Mouse (Mus musculus) ES-Bruce4 (cell line): ENCODE measurements around the gene Trpm8.

Experiments used
- CTCF ChIP-seq: IDR thresholded peaks from one replicate; pipeline ENCODE4 v1.8.1; 2011; ENCODE audit warnings: low read depth, low read length
- POLR2A ChIP-seq: IDR thresholded peaks from one replicate; pipeline ENCODE4 v1.8.1; 2011; ENCODE audit warnings: low read length; ENCODE audit not compliant: insufficient read depth

DNA sequence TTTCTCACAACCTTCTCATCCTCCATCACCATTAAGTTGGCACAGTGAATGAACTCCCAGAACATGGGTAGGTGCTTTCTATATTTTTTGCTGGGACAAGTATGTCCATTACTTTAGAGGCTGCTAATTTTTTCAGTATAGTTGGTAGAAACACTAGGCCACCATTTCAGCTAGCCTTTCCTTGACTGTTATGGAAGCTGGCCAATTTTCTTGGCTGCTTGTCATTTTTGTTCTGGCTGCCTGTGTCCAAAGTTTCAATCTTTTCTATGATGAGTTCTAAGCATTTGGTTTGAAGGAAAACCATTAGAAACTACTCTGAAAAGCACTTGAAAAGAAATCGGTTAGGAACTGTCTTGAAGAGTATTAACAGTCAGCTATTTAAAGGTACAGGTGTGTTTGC lies 101.0 kb downstream of the Trpm8 start:
- no peak for TF ChIP-seq POLR2A
- no peak for TF ChIP-seq CTCF
